Mouse (Mus musculus) megakaryocyte, embryonic 14.5 days (primary cell): Measurements from ENCODE around the gene Srsf4.

Experiments used
- FLI1 ChIP-seq: IDR thresholded peaks from 2 replicates; pipeline ENCODE4 v1.6.1; 2012; ENCODE audit warnings: low read length, inconsistent platforms, mixed read lengths
- GATA1 ChIP-seq: IDR thresholded peaks from 3 replicates; pipeline ENCODE4 v1.6.1; 2012; ENCODE audit warnings: mixed read lengths, low read length, inconsistent platforms, borderline replicate concordance

DNA sequence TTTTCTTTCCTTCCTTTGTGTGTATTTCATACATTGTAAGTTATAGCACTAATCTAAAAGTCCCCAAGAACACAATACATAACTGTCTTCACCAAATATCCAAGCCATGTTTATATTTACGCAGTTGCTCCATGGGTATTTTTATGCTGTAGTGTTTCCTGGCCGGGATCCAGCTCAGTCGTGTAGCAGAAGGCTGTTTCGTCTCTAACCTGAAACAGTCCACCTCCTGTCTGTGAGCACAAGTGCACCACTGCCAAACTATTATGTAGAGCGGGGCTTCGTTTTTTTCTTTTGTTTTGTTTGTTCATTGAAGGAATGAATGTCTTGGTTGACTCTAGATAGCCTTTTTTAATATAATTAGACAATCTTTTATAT, 25.8 kb downstream of the Srsf4 start:
- TF ChIP-seq FLI1 (no peak), GATA1 (no peak)
